Mouse (Mus musculus) kidney, adult 8-10 months (tissue): ENCODE data around the gene Tcf7.
A peak's percentile ranks its signal among the peaks of the same experiment; 100 is the strongest.

ENCODE experiments used
- DNase-seq, 2 experiments: peaks; one replicate each; pipeline ENCODE4 v3.0.0; 2022

Tcf7 gene

GRCm38 (mm10) chr11:52282774-52283595 is at the start of gene Tcf7:
Gene Tcf7, minus strand, starts transcription at chr11:52283014.
- DNase-seq = peak; percentile 35 to 40

DNA sequence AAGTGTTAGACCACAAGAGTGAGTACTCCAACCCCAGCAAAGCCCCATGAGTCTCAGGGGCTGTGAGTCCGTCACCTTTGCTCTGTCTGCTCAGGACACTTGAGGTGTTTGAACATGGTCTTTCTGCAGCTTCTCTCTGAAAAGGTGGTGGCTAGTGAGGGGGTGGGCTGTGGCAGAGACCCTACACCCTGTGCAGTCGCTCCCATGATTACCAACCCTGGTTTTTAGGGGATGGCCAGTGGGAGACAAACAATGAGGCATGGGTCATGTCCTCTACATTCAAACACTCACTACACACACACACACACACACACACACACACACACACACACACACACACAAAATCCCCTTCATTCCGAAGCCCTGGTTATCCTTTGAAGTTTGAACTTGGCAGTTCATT is 44.5 kb upstream of the Tcf7 start:
- no peak for DNase-seq

- DNase-seq = no peak
Measured at GRCm38 (mm10) chr11:52324442-52325367, 41.9 kb upstream of the Tcf7 start.

GRCm38 (mm10) chr11:52321540-52321939 is 38.7 kb upstream of the Tcf7 start:
- DNase-seq = no peak

DNA sequence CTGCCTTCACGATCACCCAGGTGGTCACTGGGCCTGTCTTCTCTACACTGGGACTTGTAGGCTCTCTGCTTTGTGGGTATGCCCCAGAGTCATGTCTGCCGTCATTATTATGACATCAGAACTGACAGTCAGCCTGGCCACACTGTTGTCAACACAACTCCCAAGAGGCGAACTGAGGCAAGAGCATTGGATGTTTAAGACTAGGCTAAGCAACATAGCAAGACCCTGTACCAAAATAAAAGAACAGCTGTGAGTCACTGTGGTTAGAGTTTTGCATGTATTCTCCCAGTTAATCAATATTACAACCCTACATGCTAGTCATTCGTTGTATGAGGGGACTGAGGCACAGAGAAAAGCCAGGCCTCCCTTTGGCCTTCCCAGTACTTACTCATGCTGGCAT is 37.7 kb upstream of the Tcf7 start:
- no peak for DNase-seq

DNA sequence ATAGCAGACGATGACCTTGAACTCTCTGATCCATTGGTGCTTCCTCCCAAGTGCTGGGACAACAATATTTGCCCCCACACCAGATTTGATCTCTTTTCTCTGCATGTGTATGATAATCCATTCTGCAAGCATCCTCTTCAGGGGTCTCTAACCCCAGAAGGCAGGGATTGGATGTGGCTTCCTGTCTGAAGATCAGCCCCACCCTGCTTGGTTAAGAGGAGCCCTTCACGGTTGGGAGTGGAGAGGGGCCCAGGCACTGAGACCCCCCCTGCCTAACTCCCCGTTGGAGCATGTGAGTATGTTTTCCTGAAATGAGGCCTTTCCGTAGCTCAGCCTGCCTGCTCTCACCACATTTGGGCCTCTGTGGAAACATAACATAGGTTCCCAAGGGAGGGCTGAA is 36.9 kb upstream of the Tcf7 start:
- DNase-seq = no peak

DNA sequence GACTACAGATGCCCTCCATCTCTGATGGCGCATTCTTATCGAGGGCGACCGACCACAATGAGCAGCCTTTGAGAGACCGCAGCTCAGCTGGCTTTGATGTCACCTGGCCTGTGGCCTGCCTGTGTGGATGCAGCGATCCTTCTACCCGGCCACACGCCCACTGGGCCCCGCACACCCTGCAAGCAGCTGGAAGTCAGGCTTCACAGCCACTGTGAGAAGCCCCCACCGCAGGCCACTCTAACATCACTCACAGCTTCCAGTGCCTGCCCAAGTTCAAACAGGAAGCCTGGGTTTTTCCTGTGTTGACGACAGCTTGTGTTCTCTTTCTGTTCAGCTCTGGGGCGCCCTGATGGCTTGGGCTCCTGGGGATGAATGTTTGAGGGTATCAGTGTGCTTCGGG is 35.6 kb upstream of the Tcf7 start:
- DNase-seq = no peak

- DNase-seq = peak; percentile 8 to 11
Measured at GRCm38 (mm10) chr11:52314102-52314793, 31.4 kb upstream of the Tcf7 start.

DNA sequence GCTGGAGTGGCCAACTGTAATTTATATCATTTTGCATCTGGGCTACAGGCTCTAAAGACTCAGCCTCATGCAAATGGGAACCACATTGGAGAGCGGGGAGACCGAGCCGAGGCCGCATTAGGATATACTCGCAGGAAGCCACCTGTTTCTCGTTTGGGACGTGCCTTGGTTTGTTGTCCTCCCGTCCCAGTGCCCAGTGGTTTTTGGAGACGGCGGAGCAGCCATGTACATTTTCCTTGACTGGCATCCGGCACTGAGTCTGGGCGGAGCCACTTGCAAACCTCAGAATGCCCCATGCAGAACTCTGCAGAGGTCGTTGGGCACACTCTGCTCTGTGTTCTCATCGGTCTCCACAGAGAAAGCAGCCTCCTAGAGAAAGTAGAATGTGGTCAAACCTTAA is 27.9 kb upstream of the Tcf7 start:
- DNase-seq = no peak

- no peak for DNase-seq
Measured at GRCm38 (mm10) chr11:52309487-52309886, 26.7 kb upstream of the Tcf7 start.

DNA sequence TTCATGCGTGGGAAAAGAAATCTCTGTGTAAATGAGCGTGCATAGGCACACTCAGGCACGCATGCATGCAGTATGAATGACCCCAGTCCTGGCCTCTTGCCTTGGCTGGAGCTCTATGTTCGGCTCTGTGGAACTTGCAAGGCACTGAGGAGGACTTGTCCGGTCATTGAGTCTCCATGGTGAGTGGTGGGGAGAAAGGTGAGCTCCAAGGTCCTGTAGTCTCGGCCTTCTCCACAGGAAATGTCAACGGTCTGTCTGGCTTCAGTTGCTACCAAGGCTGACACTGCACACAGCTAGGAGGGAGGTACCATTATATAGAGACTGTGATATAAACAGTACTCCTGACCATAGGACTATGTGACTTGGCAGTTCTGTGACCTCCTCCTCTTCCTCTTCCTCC is 23.6 kb upstream of the Tcf7 start:
- DNase-seq = no peak

DNA sequence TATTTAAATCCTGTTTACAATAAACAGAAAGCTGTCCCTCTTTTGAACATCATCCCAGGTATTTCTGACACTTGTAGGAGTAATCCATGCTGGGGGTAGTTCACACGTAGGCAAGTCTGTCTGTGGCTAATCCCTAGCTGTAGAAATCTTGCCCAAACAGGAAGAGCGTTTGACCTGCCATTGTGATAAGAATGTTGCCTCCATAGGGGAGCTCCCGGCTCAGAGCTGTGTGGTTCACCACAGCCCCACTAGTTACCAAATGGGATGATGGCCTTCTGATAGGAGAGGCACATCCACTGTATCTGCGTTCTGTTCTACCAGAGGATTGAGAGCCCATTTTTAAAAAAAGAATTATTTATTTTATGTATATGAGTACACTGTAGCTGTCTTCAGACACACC is 22.5 kb upstream of the Tcf7 start:
- no peak for DNase-seq

DNA sequence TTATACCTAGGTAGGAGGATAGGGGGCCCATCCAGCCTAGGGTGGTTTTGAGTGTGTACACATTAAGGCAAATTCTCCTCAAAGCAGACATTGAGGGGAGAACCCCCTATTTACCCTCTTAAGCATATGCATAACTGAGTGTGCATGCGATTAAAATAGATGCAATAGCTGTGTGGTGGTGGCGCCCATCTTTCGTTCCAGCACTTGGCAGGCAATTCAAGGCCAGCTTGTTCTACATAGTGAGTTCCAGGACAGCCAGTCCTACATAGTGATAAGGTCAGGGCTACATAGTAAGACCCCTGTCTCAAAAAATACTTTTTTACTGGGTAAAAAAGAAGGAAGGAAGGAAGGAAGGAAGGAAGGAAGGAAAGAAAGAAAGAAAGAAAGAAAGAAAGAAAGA is 19.9 kb upstream of the Tcf7 start:
- no peak for DNase-seq

- DNase-seq = no peak
Measured at GRCm38 (mm10) chr11:52299687-52300086, 16.9 kb upstream of the Tcf7 start.

DNA sequence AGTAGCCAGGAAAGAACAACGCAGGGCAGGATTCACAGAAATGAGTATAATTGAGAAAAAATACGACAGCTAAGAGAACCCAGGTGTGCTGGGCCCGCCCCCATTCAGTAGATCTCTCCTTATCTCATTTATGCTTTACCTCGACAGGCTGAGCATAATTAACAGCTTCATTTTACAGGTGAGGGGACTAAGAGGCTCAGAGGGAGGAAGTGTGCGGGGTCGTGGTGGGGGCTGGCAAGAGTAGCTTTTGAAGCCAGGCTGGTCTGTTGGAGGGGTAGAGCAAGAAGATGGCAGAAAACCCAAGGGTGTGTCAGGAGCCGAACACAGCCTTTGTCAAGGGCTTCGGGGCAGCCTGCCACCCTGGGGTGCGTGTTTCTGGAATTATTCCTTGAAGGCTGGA is 16.1 kb upstream of the Tcf7 start:
- DNase-seq = no peak

GRCm38 (mm10) chr11:52297352-52297751 is 14.5 kb upstream of the Tcf7 start:
- peak; percentile 55 to 80 for DNase-seq

DNA sequence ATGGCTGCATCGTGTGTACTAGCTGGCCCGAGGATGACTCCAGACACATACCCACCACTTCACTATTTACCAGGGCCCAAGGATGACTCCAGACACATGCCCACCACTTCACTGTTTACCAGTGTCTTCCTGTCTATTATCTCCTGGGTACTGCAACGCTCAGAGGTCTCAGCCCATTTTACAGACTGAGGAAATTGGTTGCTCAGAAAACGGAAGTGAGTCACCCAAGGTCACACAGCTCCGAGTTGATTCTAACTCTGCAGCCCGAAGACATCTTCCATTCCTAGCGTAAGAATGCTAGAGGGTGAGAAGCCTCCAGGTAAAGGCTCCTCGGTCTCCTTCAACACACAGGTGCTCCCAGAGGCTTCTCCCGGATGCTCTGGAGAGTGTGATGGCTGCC is 11.3 kb upstream of the Tcf7 start:
- no peak for DNase-seq

DNA sequence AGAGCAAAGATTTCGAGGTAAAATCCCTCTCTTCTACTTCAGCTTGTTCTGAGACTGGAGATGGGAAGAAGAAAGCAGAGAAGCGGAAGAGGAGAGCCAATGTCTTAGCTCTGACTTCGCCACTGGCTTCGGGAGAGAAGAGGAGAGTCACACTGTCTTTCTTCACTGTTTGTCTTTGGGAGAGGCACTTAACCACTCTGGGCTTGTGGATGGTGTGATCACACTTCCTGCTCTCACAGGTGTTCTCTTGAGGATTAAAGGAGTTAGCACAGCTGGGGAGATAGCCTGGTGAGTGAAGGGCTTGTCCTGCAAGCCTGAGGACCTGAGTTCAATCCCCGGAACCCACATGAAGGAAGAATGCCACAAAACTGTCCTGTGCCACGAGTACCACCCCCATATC is 10.1 kb upstream of the Tcf7 start:
- no peak for DNase-seq

DNA sequence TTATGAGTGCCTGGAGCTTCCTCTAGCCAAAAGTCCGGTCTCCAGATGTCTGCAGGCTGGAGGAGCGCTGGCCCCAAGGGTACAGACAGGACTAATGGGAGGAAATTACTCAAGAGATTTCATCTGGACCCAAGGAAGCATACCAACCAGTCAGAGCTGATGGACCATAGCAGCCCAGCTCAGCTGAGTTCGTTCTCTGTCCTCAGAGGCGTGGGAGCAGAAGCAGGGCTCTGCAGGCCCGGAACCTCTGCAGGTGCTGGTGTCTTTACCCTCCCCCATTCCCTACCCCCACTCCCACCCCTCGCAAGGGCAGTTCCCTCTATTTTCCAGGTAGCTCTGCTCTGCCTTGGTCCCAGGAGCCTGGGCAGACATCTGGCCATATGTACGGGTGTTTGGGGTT is 9.5 kb upstream of the Tcf7 start:
- no peak for DNase-seq

GRCm38 (mm10) chr11:52286958-52287305 is 4.1 kb upstream of the Tcf7 start:
- no peak for DNase-seq

DNA sequence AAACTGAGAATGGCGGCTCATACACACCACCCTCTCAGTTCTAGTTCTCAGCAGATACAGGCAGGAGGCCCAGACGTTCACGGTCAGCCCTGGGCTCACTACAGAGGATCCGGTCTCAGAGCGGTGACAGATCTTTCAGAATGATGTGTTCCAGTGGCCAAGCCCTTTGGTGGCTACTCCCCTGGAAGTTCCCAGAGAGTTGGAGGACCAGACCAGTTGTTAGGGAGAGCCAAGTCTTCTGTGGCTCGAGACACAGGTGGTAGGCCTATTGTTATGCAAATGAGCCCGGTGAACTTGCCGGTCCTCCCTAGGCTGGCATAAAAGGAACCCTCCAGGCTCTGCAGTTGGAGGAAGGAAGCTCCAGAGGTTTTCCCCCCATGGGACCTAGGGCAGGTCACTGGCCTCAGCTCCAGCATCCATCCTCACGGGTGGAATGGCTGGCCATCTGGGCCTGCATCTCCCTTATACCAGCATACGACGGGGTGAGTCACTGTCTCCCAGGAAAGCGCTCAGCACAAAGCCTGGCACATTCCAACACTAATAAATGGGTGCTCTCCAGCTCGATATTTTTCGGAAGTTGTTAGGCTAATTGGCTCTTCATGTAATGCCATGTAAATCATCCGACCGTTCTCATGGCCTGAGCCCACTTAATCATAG is 3.6 kb upstream of the Tcf7 start:
- DNase-seq = no peak

DNA sequence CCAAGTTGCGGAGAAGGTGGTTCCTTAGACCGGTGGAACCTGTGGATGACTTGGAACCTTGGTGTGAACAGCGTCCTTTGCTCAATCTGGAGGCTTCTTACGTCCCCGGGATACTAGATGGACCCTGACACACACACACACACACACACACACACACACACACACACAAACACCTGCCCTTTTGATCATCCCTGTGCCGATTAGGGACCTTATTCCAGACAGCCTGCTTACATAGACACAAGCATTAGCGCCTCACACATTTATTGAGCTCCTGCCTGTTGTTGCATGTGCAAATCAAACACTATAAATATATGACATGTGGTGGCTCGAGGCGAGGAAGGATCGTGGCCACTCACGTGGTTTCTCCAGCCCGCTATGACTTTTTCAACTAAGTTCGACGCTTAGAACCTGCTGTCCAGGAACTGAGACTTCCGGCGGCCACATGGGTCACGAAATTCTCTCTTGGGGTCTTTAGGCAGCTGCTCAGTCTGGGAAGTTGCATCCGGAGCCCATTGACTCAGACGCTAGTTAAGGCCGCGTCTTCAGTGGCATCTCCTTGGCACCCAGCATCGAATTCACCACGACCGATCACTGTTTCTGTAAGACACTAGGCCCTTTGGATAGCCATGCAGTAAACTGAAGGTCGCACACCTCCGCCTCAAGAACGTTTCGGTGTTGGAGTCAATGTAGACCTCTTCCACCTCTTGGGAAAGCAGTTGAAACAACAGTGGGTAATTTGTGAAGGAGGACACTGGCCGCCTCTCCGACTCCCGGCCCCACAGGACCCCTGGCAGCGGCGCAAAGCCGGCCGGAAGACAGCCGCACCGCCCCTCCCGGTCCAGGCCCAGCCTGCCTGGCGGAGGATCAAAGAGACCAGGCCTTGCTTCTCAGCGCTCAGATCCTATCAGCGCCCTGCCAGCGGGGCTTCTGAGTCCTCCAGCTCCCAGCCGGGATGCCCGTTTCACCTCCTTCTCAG is 1.1 kb upstream of the Tcf7 start:
- peak; percentile 39 to 41 for DNase-seq
